Mouse (Mus musculus) lung, embryonic 15.5 days (tissue): ENCODE results near the gene Sdhb. TPM values are rescaled to one million over a fixed set of nuclear protein-coding genes. Genes with fewer than 3 reads are reported as not detected.

ENCODE experiments used
- ATAC-seq: fragments of 200-750 bp; cut with Nextera tagmentation; 2 replicates; pipeline ENCODE4 v1.8.0; 2017; ENCODE audit warnings: moderate number of reproducible peaks, borderline replicate concordance; ENCODE audit not compliant: low FRiP score, low TSS enrichment; ENCODE audit errors: extremely low read depth
- H3K27ac ChIP-seq: fragments of 300-500 bp; sonication (generic); 2 replicates; pipeline ENCODE4 v1.5.1; 2015; ENCODE audit warnings: moderate library complexity, mild to moderate bottlenecking, inconsistent platforms
- H3K27me3 ChIP-seq: fragments of 300-500 bp; sonication (generic); 2 replicates; pipeline ENCODE4 v1.6.1; 2015; ENCODE audit warnings: inconsistent platforms
- H3K36me3 ChIP-seq: fragments of 300-500 bp; sonication (generic); 2 replicates; pipeline ENCODE4 v1.6.1; 2015; ENCODE audit warnings: inconsistent platforms
- H3K4me1 ChIP-seq: fragments of 300-500 bp; sonication (generic); 2 replicates; pipeline ENCODE4 v1.6.1; 2015; ENCODE audit warnings: inconsistent platforms
- H3K4me2 ChIP-seq: fragments of 300-500 bp; sonication (generic); 2 replicates; pipeline ENCODE4 v1.6.1; 2015; ENCODE audit warnings: inconsistent platforms, mild to moderate bottlenecking, moderate library complexity
- H3K4me3 ChIP-seq: fragments of 300-500 bp; sonication (generic); 2 replicates; pipeline ENCODE4 v1.5.1; 2015; ENCODE audit warnings: mild to moderate bottlenecking, inconsistent platforms
- H3K9ac ChIP-seq: fragments of 300-500 bp; sonication (generic); 2 replicates; pipeline ENCODE4 v1.6.1; 2015; ENCODE audit warnings: inconsistent platforms
- H3K9me3 ChIP-seq: fragments of 300-500 bp; sonication (generic); 2 replicates; pipeline ENCODE4 v1.6.1; 2016; ENCODE audit warnings: inconsistent platforms
- WGBS: fragments of 180-500 bp; shearing (Covaris S2); methylation state at CpG from one replicate; pipeline ENCODE4 v1.1.7; 2015; 5-methylcytosine and 5-hydroxymethylcytosine counted together
- polyA plus RNA-seq: library from polyadenylated mRNA; unstranded; fragments of >200 nt; fragmentation: Nextera tagmentation; extraction: Ambion mirVana; gene quantifications from 2 replicates; pipeline ENCODE4 v1.2.1, GENCODE M21; 2015

Gene Sdhb
- polyA plus RNA-seq, 1 experiment from 2014 or later, result 370 TPM

DNA sequence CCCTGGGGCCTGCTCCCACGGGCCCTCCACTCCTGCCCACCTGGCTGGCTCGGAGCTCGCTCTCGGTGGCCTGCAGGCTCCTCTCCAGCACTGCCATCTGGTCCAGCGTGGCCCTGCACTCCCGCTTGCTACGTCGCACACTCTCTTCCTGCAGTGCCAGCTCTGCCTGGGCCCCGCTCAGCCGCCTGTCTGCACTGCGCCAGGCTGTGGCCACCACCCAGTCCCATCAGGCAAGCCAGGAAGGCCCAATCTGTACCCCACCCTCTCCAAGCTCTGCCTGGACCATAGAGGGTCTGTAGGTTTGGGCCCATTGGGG lies 60.6 kb downstream of the Sdhb start:
- 51% methylated on average over 11 of the region's 11 CpGs for WGBS
- Histone ChIP-seq H3K27me3 (no peaks in the 10 kb centered on the region), H3K4me1 (peaks cover 48% of the 10 kb centered on the region), H3K9me3 (no peaks in the 10 kb centered on the region), H3K4me2 (peak overlapping the region; percentile 28; the same call in 1 of the 2 replicates), H3K36me3 (peaks cover 4% of the 10 kb centered on the region; the same call in 1 of the 2 replicates), H3K4me3 (no peak overlapping the region), H3K9ac (no peak overlapping the region), H3K27ac (peak overlapping the region; percentile 95)
- ATAC-seq, result peak; percentile 3; the same call in 1 of the 2 replicates

GRCm38 (mm10) chr4:141024052-141024451 lies 63.0 kb downstream of the Sdhb start:
- Histone ChIP-seq H3K27ac (peak overlapping the region; percentile 48; the same call in 1 of the 2 replicates), H3K9ac (no peak overlapping the region), H3K4me3 (no peak overlapping the region), H3K4me2 (no peak overlapping the region), H3K27me3 (no peaks in the 10 kb centered on the region), H3K9me3 (no peaks in the 10 kb centered on the region), H3K4me1 (peaks cover 43% of the 10 kb centered on the region), H3K36me3 (peaks cover 9% of the 10 kb centered on the region; the same call in 1 of the 2 replicates)
- ATAC-seq, result no peak
- 43% methylated on average over 9 of the region's 9 CpGs for WGBS

DNA sequence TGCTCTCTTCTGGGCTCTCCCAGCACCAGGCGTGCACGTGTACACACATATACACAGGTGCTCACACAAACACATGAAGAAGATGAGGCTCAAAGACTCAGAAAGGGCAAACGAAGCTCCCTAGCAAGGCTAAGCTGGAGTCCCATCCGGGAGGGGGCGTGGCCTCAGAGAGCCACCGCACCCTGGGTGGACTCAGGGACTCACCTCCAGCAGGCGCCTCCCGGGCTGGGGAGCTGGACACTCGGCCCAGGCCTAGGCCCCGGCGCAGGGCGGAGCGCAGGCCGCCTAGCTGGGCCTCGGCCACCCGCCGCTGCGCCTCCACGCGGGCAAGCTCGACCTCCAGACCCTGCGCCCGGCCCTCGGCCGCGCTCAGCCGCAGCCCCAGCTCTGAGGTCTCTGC lies 64.0 kb downstream of the Sdhb start:
- Histone ChIP-seq H3K4me3 (no peak overlapping the region), H3K4me2 (no peak overlapping the region), H3K9me3 (no peaks in the 10 kb centered on the region), H3K36me3 (peaks cover 9% of the 10 kb centered on the region; the same call in 1 of the 2 replicates), H3K9ac (no peak overlapping the region), H3K27me3 (no peaks in the 10 kb centered on the region), H3K27ac (no peak overlapping the region), H3K4me1 (peaks cover 34% of the 10 kb centered on the region)
- no peak for ATAC-seq
- WGBS, result 78% methylated on average over 26 of the region's 27 CpGs

Other genes starting within 250 kb of the Sdhb start
- gene Padi6, start 218.6 kb upstream of the Sdhb start, polyA plus RNA-seq, result 0.06 TPM in 1 of 2 replicates, not detected in the other
- gene Padi4, start 187.0 kb upstream of the Sdhb start, polyA plus RNA-seq, result 1.8 and 2.1 TPM in 2 replicates
- gene Padi3, start 150.6 kb upstream of the Sdhb start, polyA plus RNA-seq, result 0.31 and 0.34 TPM in 2 replicates
- 0.10 and 0.16 TPM in 2 replicates for gene Padi1, start 115.4 kb upstream of the Sdhb start, polyA plus RNA-seq
- 1.8 and 2.6 TPM in 2 replicates for gene Padi2, start 54.9 kb upstream of the Sdhb start, polyA plus RNA-seq
- 35.0 and 36.0 TPM in 2 replicates for gene Atp13a2, start 25.7 kb downstream of the Sdhb start, polyA plus RNA-seq
- 496 and 501 TPM in 2 replicates for gene Mfap2, start 49.2 kb downstream of the Sdhb start, polyA plus RNA-seq
- 6.7 and 7.6 TPM in 2 replicates for gene Crocc, start 99.3 kb downstream of the Sdhb start, polyA plus RNA-seq
- gene Necap2, start 117.2 kb downstream of the Sdhb start, polyA plus RNA-seq, result 102 and 110 TPM in 2 replicates
- gene Spata21, start 127.1 kb downstream of the Sdhb start, polyA plus RNA-seq, result 0.16 and 0.62 TPM in 2 replicates
- 43.2 and 48.7 TPM in 2 replicates for gene Szrd1, start 178.6 kb downstream of the Sdhb start, polyA plus RNA-seq
- 19.1 and 22.5 TPM in 2 replicates for gene Fbxo42, start 186.7 kb downstream of the Sdhb start, polyA plus RNA-seq